Mouse (Mus musculus): ENCODE data around the gene Lcmt1. TPM values are rescaled to one million over a fixed set of nuclear protein-coding genes. Genes with fewer than 3 reads are reported as not detected.

Lcmt1 gene
- polyA plus RNA-seq (2012; rRNA removed), result 17.6 and 17.8 TPM in 2 replicates

GRCm38 (mm10) chr7:123369759-123370481, at the start of gene Lcmt1, which contains the start of gene Arhgap17:
TSS of gene Lcmt1 (plus strand) at chr7:123369784.
TSS of gene Arhgap17 (minus strand) at chr7:123369915.

GRCm38 (mm10) chr7:123462070-123462501, 92.5 kb downstream of the Lcmt1 start, which contains the start of gene Aqp8:
TSS of gene Aqp8 (plus strand) at chr7:123462291.

Other genes starting within 250 kb of the Lcmt1 start
- gene Tnrc6a, start 245.9 kb upstream of the Lcmt1 start, polyA plus RNA-seq (2012; rRNA removed), result 32.2 and 36.1 TPM in 2 replicates
- gene Slc5a11, start 155.0 kb upstream of the Lcmt1 start, polyA plus RNA-seq (2012; rRNA removed), result 0.29 and 0.58 TPM in 2 replicates
- 38.5 and 42.5 TPM in 2 replicates for gene Arhgap17, start 131 bp downstream of the Lcmt1 start, polyA plus RNA-seq (2012; rRNA removed)
- 575 and 591 TPM in 2 replicates for gene Aqp8, start 92.5 kb downstream of the Lcmt1 start, polyA plus RNA-seq (2012; rRNA removed)
- gene Zkscan2, start 130.7 kb downstream of the Lcmt1 start, polyA plus RNA-seq (2012; rRNA removed), result 0.06 and 0.07 TPM in 2 replicates

All from colon, adult 2 months (tissue).